Mouse (Mus musculus): ENCODE measurements around the gene Pecam1. TPM values are rescaled to one million over a fixed set of nuclear protein-coding genes. Genes with fewer than 3 reads are reported as not detected.

The Pecam1 gene
- polyA plus RNA-seq, 1 experiment from 2014 or later = 9.5 TPM

GRCm38 (mm10) chr11:106670951-106671478 is 79.4 kb downstream of the Pecam1 start:
- Histone ChIP-seq H3K4me3 (ENCODE audit: low read depth, low read length) (no peak overlapping the region), H3K9me3 (replicated peaks; ENCODE audit: control insufficient read depth, low read length) (no peaks in the 10 kb centered on the region), H3K4me1 (ENCODE audit: control insufficient read depth, low read depth, low read length) (peaks cover 7% of the 10 kb centered on the region), H3K27me3 (ENCODE audit: control insufficient read depth, insufficient read depth, low read depth, low read length) (no peaks in the 10 kb centered on the region), H3K36me3 (ENCODE audit: control insufficient read depth, insufficient read depth) (no peaks in the 10 kb centered on the region), H3K27ac (ENCODE audit: low read length) (no peak overlapping the region), H3K4me2 (ENCODE audit: low read depth, low read length) (no peak overlapping the region), H3K9ac (ENCODE audit: low read depth, low read length) (no peak overlapping the region)
- ATAC-seq (ENCODE audit: low read depth) = no peak
- WGBS (ENCODE audit: insufficient replicate concordance) = 55% methylated on average over 4 of the region's 4 CpGs

GRCm38 (mm10) chr11:106670266-106670665 is 80.2 kb downstream of the Pecam1 start:
- no peak overlapping the region for H3K4me2 ChIP-seq (ENCODE audit: low read depth, low read length)
- H3K4me1 ChIP-seq (ENCODE audit: control insufficient read depth, low read depth, low read length) = peaks cover 7% of the 10 kb centered on the region
- H3K36me3 ChIP-seq (ENCODE audit: control insufficient read depth, insufficient read depth) = no peaks in the 10 kb centered on the region
- 68% methylated on average over 3 of the region's 3 CpGs for WGBS (ENCODE audit: insufficient replicate concordance)
- H3K9ac ChIP-seq (ENCODE audit: low read depth, low read length) = no peak overlapping the region
- no peaks in the 10 kb centered on the region for H3K9me3 ChIP-seq (replicated peaks; ENCODE audit: control insufficient read depth, low read length)
- H3K27me3 ChIP-seq (ENCODE audit: control insufficient read depth, insufficient read depth, low read depth, low read length) = no peaks in the 10 kb centered on the region
- no peak overlapping the region for H3K4me3 ChIP-seq (ENCODE audit: low read depth, low read length)
- H3K27ac ChIP-seq (ENCODE audit: low read length) = no peak overlapping the region
- no peak for ATAC-seq (ENCODE audit: low read depth)

GRCm38 (mm10) chr11:106669873-106670173 is 80.6 kb downstream of the Pecam1 start:
- WGBS (ENCODE audit: insufficient replicate concordance) = 38% methylated on average over 6 of the region's 9 CpGs
- H3K4me1 ChIP-seq (ENCODE audit: control insufficient read depth, low read depth, low read length) = peaks cover 3% of the 10 kb centered on the region; the same call in 1 of the 2 replicates
- ATAC-seq (ENCODE audit: low read depth) = no peak

GRCm38 (mm10) chr11:106669102-106669872 is 81.1 kb downstream of the Pecam1 start:
- H3K4me3 ChIP-seq (ENCODE audit: low read depth, low read length) = no peak overlapping the region

More at GRCm38 (mm10) chr11:106669873-106670173, 80.6 kb downstream of the Pecam1 start:
- Histone ChIP-seq H3K4me3 (ENCODE audit: low read depth, low read length) (no peak overlapping the region), H3K27me3 (ENCODE audit: control insufficient read depth, insufficient read depth, low read depth, low read length) (no peaks in the 10 kb centered on the region), H3K27ac (ENCODE audit: low read length) (no peak overlapping the region), H3K36me3 (ENCODE audit: control insufficient read depth, insufficient read depth) (no peaks in the 10 kb centered on the region), H3K9me3 (replicated peaks; ENCODE audit: control insufficient read depth, low read length) (no peaks in the 10 kb centered on the region), H3K4me2 (ENCODE audit: low read depth, low read length) (no peak overlapping the region), H3K9ac (ENCODE audit: low read depth, low read length) (no peak overlapping the region)

GRCm38 (mm10) chr11:106668336-106668735 is 82.1 kb downstream of the Pecam1 start:
- no peak for ATAC-seq (ENCODE audit: low read depth)
- Histone ChIP-seq H3K4me2 (ENCODE audit: low read depth, low read length) (no peak overlapping the region), H3K9me3 (replicated peaks; ENCODE audit: control insufficient read depth, low read length) (no peaks in the 10 kb centered on the region), H3K9ac (ENCODE audit: low read depth, low read length) (no peak overlapping the region), H3K4me1 (ENCODE audit: control insufficient read depth, low read depth, low read length) (no peaks in the 10 kb centered on the region), H3K27me3 (ENCODE audit: control insufficient read depth, insufficient read depth, low read depth, low read length) (no peaks in the 10 kb centered on the region), H3K27ac (ENCODE audit: low read length) (no peak overlapping the region), H3K36me3 (ENCODE audit: control insufficient read depth, insufficient read depth) (no peaks in the 10 kb centered on the region), H3K4me3 (ENCODE audit: low read depth, low read length) (no peak overlapping the region)
- WGBS (ENCODE audit: insufficient replicate concordance) = 61% methylated on average over 7 of the region's 7 CpGs

More at GRCm38 (mm10) chr11:106669102-106669872, 81.1 kb downstream of the Pecam1 start:
- Histone ChIP-seq H3K9ac (ENCODE audit: low read depth, low read length) (no peak overlapping the region), H3K4me2 (ENCODE audit: low read depth, low read length) (no peak overlapping the region), H3K36me3 (ENCODE audit: control insufficient read depth, insufficient read depth) (no peaks in the 10 kb centered on the region), H3K9me3 (replicated peaks; ENCODE audit: control insufficient read depth, low read length) (no peaks in the 10 kb centered on the region), H3K27ac (ENCODE audit: low read length) (no peak overlapping the region), H3K4me1 (ENCODE audit: control insufficient read depth, low read depth, low read length) (peaks cover 2% of the 10 kb centered on the region; the same call in 1 of the 2 replicates), H3K27me3 (ENCODE audit: control insufficient read depth, insufficient read depth, low read depth, low read length) (no peaks in the 10 kb centered on the region)
- no peak for ATAC-seq (ENCODE audit: low read depth)
- WGBS (ENCODE audit: insufficient replicate concordance) = 55% methylated on average over 8 of the region's 8 CpGs

GRCm38 (mm10) chr11:106667855-106668254 is 82.6 kb downstream of the Pecam1 start:
- H3K36me3 ChIP-seq (ENCODE audit: control insufficient read depth, insufficient read depth) = no peaks in the 10 kb centered on the region
- H3K4me2 ChIP-seq (ENCODE audit: low read depth, low read length) = no peak overlapping the region
- no peaks in the 10 kb centered on the region for H3K27me3 ChIP-seq (ENCODE audit: control insufficient read depth, insufficient read depth, low read depth, low read length)
- no peaks in the 10 kb centered on the region for H3K9me3 ChIP-seq (replicated peaks; ENCODE audit: control insufficient read depth, low read length)
- H3K4me3 ChIP-seq (ENCODE audit: low read depth, low read length) = no peak overlapping the region
- H3K27ac ChIP-seq (ENCODE audit: low read length) = no peak overlapping the region
- no peak overlapping the region for H3K9ac ChIP-seq (ENCODE audit: low read depth, low read length)
- WGBS (ENCODE audit: insufficient replicate concordance) = 70% methylated on average over 11 of the region's 11 CpGs
- no peak for ATAC-seq (ENCODE audit: low read depth)
- no peaks in the 10 kb centered on the region for H3K4me1 ChIP-seq (ENCODE audit: control insufficient read depth, low read depth, low read length)

- Histone ChIP-seq H3K36me3 (ENCODE audit: control insufficient read depth, insufficient read depth) (no peaks in the 10 kb centered on the region), H3K4me2 (ENCODE audit: low read depth, low read length) (no peak overlapping the region), H3K4me3 (ENCODE audit: low read depth, low read length) (no peak overlapping the region), H3K4me1 (ENCODE audit: control insufficient read depth, low read depth, low read length) (no peaks in the 10 kb centered on the region), H3K27me3 (ENCODE audit: control insufficient read depth, insufficient read depth, low read depth, low read length) (no peaks in the 10 kb centered on the region), H3K27ac (ENCODE audit: low read length) (no peak overlapping the region), H3K9ac (ENCODE audit: low read depth, low read length) (no peak overlapping the region), H3K9me3 (replicated peaks; ENCODE audit: control insufficient read depth, low read length) (no peaks in the 10 kb centered on the region)
- ATAC-seq (ENCODE audit: low read depth) = no peak
- WGBS (ENCODE audit: insufficient replicate concordance) = 79% methylated on average over 14 of the region's 14 CpGs
These were observed 83.8 kb downstream of the Pecam1 start for GRCm38 (mm10) chr11:106666470-106667107.

GRCm38 (mm10) chr11:106665841-106666240 is 84.6 kb downstream of the Pecam1 start:
- Histone ChIP-seq H3K4me2 (ENCODE audit: low read depth, low read length) (no peak overlapping the region), H3K36me3 (ENCODE audit: control insufficient read depth, insufficient read depth) (no peaks in the 10 kb centered on the region), H3K27ac (ENCODE audit: low read length) (no peak overlapping the region), H3K4me1 (ENCODE audit: control insufficient read depth, low read depth, low read length) (no peaks in the 10 kb centered on the region), H3K27me3 (ENCODE audit: control insufficient read depth, insufficient read depth, low read depth, low read length) (no peaks in the 10 kb centered on the region), H3K9me3 (replicated peaks; ENCODE audit: control insufficient read depth, low read length) (no peaks in the 10 kb centered on the region), H3K4me3 (ENCODE audit: low read depth, low read length) (no peak overlapping the region), H3K9ac (ENCODE audit: low read depth, low read length) (no peak overlapping the region)
- 81% methylated on average over 2 of the region's 2 CpGs for WGBS (ENCODE audit: insufficient replicate concordance)
- ATAC-seq (ENCODE audit: low read depth) = no peak

GRCm38 (mm10) chr11:106665328-106665727 is 85.1 kb downstream of the Pecam1 start:
- WGBS (ENCODE audit: insufficient replicate concordance) = 70% methylated on average over 4 of the region's 4 CpGs
- H3K4me2 ChIP-seq (ENCODE audit: low read depth, low read length) = no peak overlapping the region
- H3K9ac ChIP-seq (ENCODE audit: low read depth, low read length) = no peak overlapping the region
- no peak overlapping the region for H3K4me3 ChIP-seq (ENCODE audit: low read depth, low read length)
- no peaks in the 10 kb centered on the region for H3K9me3 ChIP-seq (replicated peaks; ENCODE audit: control insufficient read depth, low read length)
- H3K36me3 ChIP-seq (ENCODE audit: control insufficient read depth, insufficient read depth) = no peaks in the 10 kb centered on the region
- no peak for ATAC-seq (ENCODE audit: low read depth)
- no peaks in the 10 kb centered on the region for H3K27me3 ChIP-seq (ENCODE audit: control insufficient read depth, insufficient read depth, low read depth, low read length)
- peaks cover 2% of the 10 kb centered on the region for H3K4me1 ChIP-seq (ENCODE audit: control insufficient read depth, low read depth, low read length)
- no peak overlapping the region for H3K27ac ChIP-seq (ENCODE audit: low read length)

All from liver, embryonic 16.5 days (tissue).